9 mouse cellular contexts compared by ENCODE assay signal in the genomic region with DNA sequence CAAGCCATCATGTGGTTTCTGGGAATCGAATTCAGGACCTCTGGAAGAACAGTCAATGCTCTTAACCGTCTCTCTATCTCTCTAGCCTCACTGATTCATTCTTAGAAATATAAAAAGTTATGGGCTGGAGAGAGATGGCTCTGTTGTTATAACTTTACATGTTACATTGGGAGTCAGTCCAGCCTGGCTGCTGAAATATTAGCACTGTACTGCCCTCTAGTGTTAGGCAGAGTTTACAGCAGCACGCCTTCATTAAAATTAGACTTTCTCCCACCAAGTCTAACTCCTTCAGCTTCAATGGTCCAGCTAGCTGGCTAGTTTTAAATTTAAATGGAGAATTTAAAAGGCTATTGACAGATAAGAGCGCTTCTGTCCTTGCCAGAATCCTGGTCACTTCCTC. TPM values are rescaled to one million over a fixed set of nuclear protein-coding genes. Genes with fewer than 3 reads are reported as not detected.
A peak's percentile ranks its signal among the peaks of the same experiment; 100 is the strongest.
DNase-seq lines count a peak whose midpoint lies in the region; ATAC-seq and TF ChIP-seq lines count a peak whose summit lies in the region.
"Had no signal": no experiment of that assay in that cellular context is flagged by ENCODE, and none has a peak within 500 bp of the region (broad histone marks: within the 10 kb centered on the region; RNA-seq: fewer than 3 reads in every experiment).

No protein-coding gene starts in this region.

- CTCF ChIA-PET in Patski (lab: Charles Lee) = interaction anchor here (0.6 to 9.3 kb wide), 6 partner anchors 11 to 283 kb away, joined by 3 to 178 read pairs (median 6); no protein-coding TSS in a partner anchor

- in situ Hi-C loops in Patski (cut with MboI; ENCODE audit: low pct_unique_long_range_greater_than_20kb) = no loop called here

- no peak overlapping the region for H3K4me2 ChIP-seq in forebrain, embryonic 14.5 days (ENCODE audit: low read length)
- H3K4me2 ChIP-seq: heart, embryonic 13.5 days had no signal

- no peak overlapping the region for H3K27ac ChIP-seq in forebrain, embryonic 14.5 days (ENCODE audit: low read depth, low read length)
- H3K27ac ChIP-seq: heart, embryonic 13.5 days had no signal

- H3K4me3 ChIP-seq in forebrain, embryonic 14.5 days (ENCODE audit: low read depth, low read length) = no peak overlapping the region
- H3K4me3 ChIP-seq: heart, embryonic 13.5 days had no signal

- H3K4me1 ChIP-seq in forebrain, embryonic 14.5 days (ENCODE audit: control insufficient read depth, insufficient read depth, low read length) = no peaks in the 10 kb centered on the region

- H3K27me3 ChIP-seq in Patski = no peaks in the 10 kb centered on the region
- H3K27me3 ChIP-seq in forebrain, embryonic 14.5 days (replicated peaks; ENCODE audit: control insufficient read depth, insufficient read depth, low read length) = peaks cover 48% of the 10 kb centered on the region

- POLR2A ChIA-PET in Patski (lab: Charles Lee) = no interaction called here

- no peaks in the 10 kb centered on the region for H3K36me3 ChIP-seq in forebrain, embryonic 14.5 days (ENCODE audit: control insufficient read depth, insufficient read depth, low read length)
- H3K36me3 ChIP-seq: heart, embryonic 13.5 days had no signal

- intact Hi-C loops in left cerebral cortex, postnatal 14 days (cut with DNase I) = loop anchor here (2.0 to 10.0 kb wide), 3 partner anchors 134 to 1684 kb away; no protein-coding TSS in a partner anchor

- no peaks in the 10 kb centered on the region for H3K9me3 ChIP-seq in forebrain, embryonic 14.5 days (replicated peaks; ENCODE audit: control insufficient read depth, low read length)
- H3K9me3 ChIP-seq: heart, embryonic 13.5 days had no signal

- peak; percentile 84 for TF ChIP-seq CTCF in Patski (IDR thresholded peaks at IDR 0.05)

- 6% methylated on average over 4 of the region's 4 CpGs for WGBS in forebrain, embryonic 14.5 days

- peak; percentile 54 for ATAC-seq in Patski
- ATAC-seq in forebrain, embryonic 14.5 days = peak; percentile 45

- peak; percentile 46 for DNase-seq in adrenal gland, postnatal 14 days
- no peak for DNase-seq in adrenal gland, adult 18-20 months (ENCODE audit: low spot score in 2 of 2)
- DNase-seq in left cerebral cortex, postnatal 14 days (ENCODE audit: low spot score in 2 of 2) = peak; percentile 64 to 65
- no peak for DNase-seq in left cerebral cortex, adult 11 months (ENCODE audit: low spot score)
- no peak for DNase-seq in Patski (ENCODE audit: low read depth, low spot score)
- peak; percentile 82 for DNase-seq in forebrain, embryonic 14.5 days (ENCODE audit: low spot score)
- DNase-seq in lung, postnatal 10 days = peak; percentile 57
- DNase-seq in yolk sac, embryonic 10.5 days (ENCODE audit: low spot score) = no peak

- no peak overlapping the region for H3K9ac ChIP-seq in forebrain, embryonic 14.5 days (ENCODE audit: low read length)
- H3K9ac ChIP-seq: heart, embryonic 13.5 days had no signal

RNA-seq across cellular contexts. Expression of gene Htatip2, which starts 7.8 kb away (rescaled TPM):
- 17.8 and 19.6 TPM in 2 replicates for total RNA-seq in adrenal gland, postnatal 14 days (2021)
- total RNA-seq in adrenal gland, adult 18-20 months (2021) = 10 to 100 TPM; 32.6 to 34.4 TPM
- 1 to 10 TPM; 8.5 to 8.9 TPM for total RNA-seq in left cerebral cortex, postnatal 14 days (2021)
- not detected for polyA plus RNA-seq in Patski (2021)
- 1.6 and 1.8 TPM in 2 replicates for polyA plus RNA-seq in forebrain, embryonic 14.5 days (2014; fragmentation: Nextera tagmentation; extraction: Ambion mirVana)

RNA-seq across cellular contexts. Expression of gene Prmt3, which starts 27.0 kb away (rescaled TPM):
- 27.8 and 30.7 TPM in 2 replicates for total RNA-seq in adrenal gland, postnatal 14 days (2021)
- 10 to 100 TPM; 33.0 to 38.6 TPM for total RNA-seq in adrenal gland, adult 18-20 months (2021)
- total RNA-seq in left cerebral cortex, postnatal 14 days (2021) = 10 to 100 TPM; 32.6 to 33.9 TPM
- polyA plus RNA-seq in Patski (2021) = 43.0 TPM
- polyA plus RNA-seq in forebrain, embryonic 14.5 days (2014; fragmentation: Nextera tagmentation; extraction: Ambion mirVana) = 50.2 and 57.4 TPM in 2 replicates

Comparison
In these comparisons a context has a peak if more than half of its experiments do, and no peak if none do; other contexts are left out.
1. DNase-seq: peak in adrenal gland, postnatal 14 days (single experiment), left cerebral cortex, postnatal 14 days (2 of 2), forebrain, embryonic 14.5 days (single experiment) and lung, postnatal 10 days (single experiment); none in adrenal gland, adult 18-20 months (0 of 2), left cerebral cortex, adult 11 months (single experiment), Patski (single experiment) and yolk sac, embryonic 10.5 days (single experiment).